Mouse (Mus musculus) urinary bladder, adult 18-20 months (tissue): Measurements from ENCODE around the gene Zmynd19.

ENCODE experiments used
- DNase-seq, 2 experiments: peaks; one replicate each; pipeline ENCODE4 v3.0.0; 2022; ENCODE audit warnings: low spot score in 2 of 2, mixed read lengths in 2 of 2

The Zmynd19 gene

GRCm38 (mm10) chr2:24949421-24950188, at the start of gene Zmynd19:
Gene Zmynd19, plus strand, starts transcription at chr2:24949792.
- DNase-seq: peak; percentile 95 to 98

GRCm38 (mm10) chr2:24901055-24901454, 48.5 kb upstream of the Zmynd19 start:
- no peak for DNase-seq

GRCm38 (mm10) chr2:24902999-24903398, 46.6 kb upstream of the Zmynd19 start:
- DNase-seq: no peak

DNA sequence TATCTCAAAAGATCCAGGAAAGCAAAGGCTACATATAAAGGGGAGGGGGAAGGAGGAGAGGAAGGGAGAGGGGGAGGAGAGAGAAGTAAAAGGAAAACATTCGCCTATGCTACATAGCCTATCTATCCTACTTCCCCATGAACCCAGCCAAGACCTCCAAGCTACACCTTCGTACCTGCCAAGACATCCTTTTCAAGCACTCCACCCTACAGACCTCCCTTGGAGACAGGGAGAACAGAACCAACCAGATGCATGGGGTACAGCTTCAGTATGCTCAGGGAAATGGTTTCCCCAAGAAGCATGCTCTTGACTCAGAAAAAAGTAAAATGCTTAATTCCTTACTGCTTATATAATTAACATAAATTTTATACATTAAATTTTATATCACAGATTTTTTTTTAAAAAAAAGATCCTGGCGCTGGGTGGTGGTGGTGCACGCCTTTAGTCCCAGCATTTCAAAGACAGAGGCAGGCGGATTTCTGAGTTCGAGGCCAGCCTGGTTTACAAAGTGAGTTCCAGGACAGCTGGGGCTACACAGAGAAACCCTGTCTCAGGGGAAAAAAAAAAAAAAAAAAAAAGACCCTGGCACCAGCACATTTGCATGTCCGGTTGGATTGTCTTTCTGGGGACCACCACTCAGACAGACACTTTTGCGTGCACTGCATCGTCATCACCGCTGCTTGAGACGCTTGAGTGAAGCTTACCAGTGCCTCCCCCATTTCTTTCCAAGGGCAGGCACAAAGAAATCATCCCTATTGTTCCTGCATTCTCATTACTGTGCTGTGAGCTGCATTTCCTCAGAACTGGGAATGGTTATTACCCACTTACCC, 44.6 kb upstream of the Zmynd19 start:
- no peak for DNase-seq

- no peak for DNase-seq
Measured at GRCm38 (mm10) chr2:24905653-24906155, 43.9 kb upstream of the Zmynd19 start.

DNA sequence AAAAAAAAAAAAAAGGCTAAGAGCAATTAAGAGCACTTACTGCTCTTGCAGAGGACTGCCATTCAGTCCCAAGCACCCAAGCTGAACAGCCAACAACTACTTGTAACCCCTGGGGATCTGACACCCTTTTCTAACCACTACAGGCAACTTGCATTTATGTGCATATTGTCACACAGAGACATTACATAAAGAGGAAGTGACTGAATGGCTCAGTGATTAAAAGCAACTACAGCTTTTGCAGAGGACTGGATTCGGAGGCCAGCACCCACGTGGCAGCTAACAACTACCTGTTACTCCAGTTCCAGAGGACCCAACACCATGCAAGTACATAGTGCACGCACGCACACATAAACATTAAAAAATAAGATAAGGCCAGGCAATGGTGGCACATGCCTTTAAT, 39.1 kb upstream of the Zmynd19 start:
- no peak for DNase-seq

- DNase-seq: no peak
Measured at GRCm38 (mm10) chr2:24912189-24912588, 37.4 kb upstream of the Zmynd19 start.

GRCm38 (mm10) chr2:24912589-24912988, 37.0 kb upstream of the Zmynd19 start:
- DNase-seq: no peak

GRCm38 (mm10) chr2:24914762-24915161, 34.8 kb upstream of the Zmynd19 start:
- no peak for DNase-seq

DNA sequence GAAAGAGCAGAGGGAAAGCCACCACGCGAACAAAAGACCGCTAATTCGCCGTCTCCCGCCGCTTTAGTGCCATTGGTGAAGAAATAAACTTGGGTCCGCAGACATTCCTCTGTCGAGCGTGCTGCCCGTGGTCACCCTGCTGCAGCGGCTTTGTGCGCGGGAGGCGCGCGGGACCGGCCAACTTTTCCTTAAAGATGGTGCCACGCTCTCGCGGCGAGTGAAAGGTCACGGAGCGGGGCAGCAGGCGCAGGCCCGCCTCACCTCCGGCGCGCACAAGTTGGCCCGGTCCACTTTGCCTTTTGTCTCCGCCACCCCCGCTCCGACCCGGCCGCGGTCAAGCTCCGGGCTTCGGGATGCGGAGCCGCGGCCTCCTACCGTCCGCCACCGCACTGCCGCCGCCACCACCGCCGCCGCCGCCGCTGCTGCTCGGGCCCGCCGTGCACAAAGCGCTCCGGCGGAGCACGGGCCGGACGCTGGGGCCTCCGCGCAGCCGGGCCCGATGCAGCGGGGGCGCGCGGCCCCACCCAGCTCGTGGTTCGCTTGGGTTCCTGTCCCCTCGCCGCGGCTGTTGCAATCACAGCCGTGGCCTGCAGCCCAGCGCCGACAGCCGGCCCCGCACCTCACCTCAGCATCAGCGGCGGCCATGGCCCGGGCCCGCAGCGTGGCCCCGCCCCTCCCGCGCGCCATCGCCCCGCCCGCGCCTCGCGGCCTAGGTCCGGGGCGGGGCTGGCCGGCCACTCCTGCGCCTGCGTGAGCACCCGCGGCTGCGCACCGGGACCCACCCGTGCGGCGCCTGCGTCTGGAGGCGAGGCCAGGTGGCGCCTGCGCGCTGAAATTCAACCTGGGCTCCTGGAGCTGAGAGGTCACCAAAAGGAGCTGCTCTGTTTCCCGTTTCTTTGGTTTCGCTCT, 30.4 kb upstream of the Zmynd19 start, which contains the start of gene Ehmt1:
Gene Ehmt1 (minus strand): TSS at position 685 of the 909 bp plus-strand sequence.
- peak; percentile 86 to 92 for DNase-seq

- no peak for DNase-seq
Measured at GRCm38 (mm10) chr2:24919839-24920175, 29.8 kb upstream of the Zmynd19 start.

GRCm38 (mm10) chr2:24923561-24923960, 26.0 kb upstream of the Zmynd19 start:
- no peak for DNase-seq

DNA sequence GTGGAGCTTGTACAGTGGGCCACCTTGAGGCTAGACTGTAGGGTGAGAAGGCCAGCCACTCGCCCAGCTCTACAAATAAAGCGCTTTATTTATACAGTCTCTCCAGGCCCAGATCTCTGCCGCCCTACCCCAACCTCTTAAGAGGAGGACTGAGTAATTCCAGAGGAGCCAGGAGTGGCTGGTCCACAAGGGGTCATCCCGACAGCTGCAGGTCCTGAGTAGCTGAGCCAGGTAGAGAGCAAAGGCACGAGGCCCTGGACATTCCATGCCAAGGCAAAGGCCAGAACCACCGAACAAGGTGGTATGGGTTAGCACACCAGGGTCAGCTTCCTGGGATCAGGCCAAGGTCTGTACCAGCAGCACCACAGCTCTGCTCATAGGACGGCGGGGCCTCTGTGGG, 24.3 kb upstream of the Zmynd19 start:
- DNase-seq: no peak

GRCm38 (mm10) chr2:24926345-24926964, 23.1 kb upstream of the Zmynd19 start:
- no peak for DNase-seq

DNA sequence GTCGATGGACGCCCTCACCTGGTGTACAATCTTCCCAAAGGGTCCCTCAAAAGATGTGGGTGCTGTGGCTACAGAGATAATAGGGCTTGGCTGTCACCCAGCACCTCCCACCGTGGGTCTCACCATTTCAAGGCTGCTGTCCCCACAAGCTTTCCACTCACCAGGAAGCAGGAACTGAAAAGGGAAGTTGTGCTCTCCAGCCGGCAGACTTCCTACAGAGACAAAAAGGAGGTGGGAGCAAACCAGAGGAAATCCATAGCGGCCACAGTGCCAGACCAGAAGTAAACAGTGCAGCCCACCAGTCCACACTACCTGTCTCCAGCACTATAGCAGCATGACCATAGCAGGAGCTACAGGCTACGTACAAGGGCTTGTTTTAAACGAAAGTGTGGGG, 22.6 kb upstream of the Zmynd19 start:
- DNase-seq: no peak

DNA sequence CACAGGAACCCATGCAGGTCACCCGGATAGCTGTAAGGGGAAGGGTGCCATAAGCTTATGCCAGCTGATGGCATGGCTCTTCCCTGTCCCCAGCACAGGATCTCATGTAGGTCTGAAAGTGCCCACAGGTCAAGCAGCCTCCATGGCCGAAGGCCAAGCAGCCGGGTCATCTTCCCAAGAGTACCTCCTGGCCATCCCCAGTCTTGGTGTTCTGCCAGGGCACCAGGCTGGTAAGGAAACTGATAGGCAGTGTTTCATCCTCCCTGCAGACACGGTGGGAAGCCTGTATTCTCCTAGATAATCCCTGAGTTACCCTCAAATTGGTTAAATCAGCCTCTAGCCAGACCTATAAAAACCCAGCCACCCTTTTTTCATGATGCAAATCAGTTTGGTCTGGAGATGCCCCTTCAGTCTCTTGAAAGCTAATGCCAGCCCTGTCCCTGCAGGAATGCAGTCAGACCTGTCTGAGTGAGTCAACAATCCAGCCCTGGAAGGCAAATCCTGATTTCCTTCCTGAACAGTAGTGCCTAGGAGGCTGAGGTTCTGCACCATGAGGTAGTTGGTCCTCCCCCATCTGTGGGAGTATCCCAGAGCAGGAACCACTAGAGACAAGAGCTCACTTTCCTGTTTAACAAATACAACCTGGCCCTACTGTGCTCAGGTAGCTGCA, 21.6 kb upstream of the Zmynd19 start:
- peak; percentile 35 to 72 for DNase-seq

GRCm38 (mm10) chr2:24929119-24929518, 20.5 kb upstream of the Zmynd19 start:
- peak; percentile 23 to 25 for DNase-seq

GRCm38 (mm10) chr2:24929593-24929992, 20.0 kb upstream of the Zmynd19 start:
- DNase-seq: no peak

GRCm38 (mm10) chr2:24934441-24934963, 15.1 kb upstream of the Zmynd19 start:
- DNase-seq: no peak

DNA sequence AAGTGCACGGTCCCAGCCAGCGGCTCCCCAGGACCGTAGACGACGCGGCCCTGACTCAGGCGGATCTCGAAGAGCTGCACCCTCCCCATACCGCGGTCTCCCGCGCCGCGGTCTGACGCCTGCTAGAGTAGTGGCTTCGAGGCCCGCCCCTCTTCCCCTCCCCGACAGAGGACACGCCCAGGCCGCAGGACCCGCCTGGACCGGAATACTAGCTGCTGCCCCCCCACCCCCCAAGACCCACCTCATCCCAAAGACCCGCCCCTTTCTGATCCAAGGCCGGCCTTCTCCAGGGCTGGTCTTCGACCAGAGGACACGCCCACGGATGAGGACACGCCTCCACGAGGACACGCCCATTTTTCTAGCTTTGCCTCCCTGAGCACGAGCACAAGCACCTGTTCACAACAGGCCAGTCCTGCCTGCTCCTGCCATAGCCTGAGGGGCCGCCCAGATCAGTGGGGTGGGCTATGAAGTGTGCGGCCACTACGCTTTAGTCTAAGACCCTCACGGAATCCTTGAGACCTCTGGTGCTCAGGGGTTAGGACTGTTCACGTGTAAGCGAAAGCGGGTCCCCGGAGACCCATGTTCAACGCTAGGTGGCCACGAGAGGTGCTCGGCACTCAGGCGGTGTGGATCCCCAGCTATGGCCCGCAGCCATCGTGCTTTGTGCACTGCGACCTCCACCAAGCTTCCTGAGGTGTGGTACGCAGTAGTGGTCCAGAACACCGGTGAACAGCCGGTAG, 14.4 kb upstream of the Zmynd19 start, which contains the start of gene Arrdc1:
Gene Arrdc1 (minus strand): TSS at position 196 of the 740 bp plus-strand sequence.
- peak; percentile 91 to 95 for DNase-seq
